In genomic region chr5:112300112-112300511, GRCm38 (mm10) we compare ENCODE assay signal across 18 mouse cellular contexts. TPM values are rescaled to one million over a fixed set of nuclear protein-coding genes. Genes with fewer than 3 reads are reported as not detected.
"Had no signal": no experiment of that assay in that cellular context is flagged by ENCODE, and none has a peak within 500 bp of the region (broad histone marks: within the 10 kb centered on the region; RNA-seq: fewer than 3 reads in every experiment).

No protein-coding gene starts in this region.

- H3K4me3 ChIP-seq: limb, embryonic 12.5 days; limb, embryonic 15.5 days; liver, embryonic 13.5 days; lung, embryonic 15.5 days; midbrain, embryonic 12.5 days; midbrain, embryonic 15.5 days; neural tube, embryonic 13.5 days had no signal

- H3K27me3 ChIP-seq: limb, embryonic 12.5 days; limb, embryonic 15.5 days; liver, embryonic 13.5 days; lung, embryonic 15.5 days; midbrain, embryonic 12.5 days; midbrain, embryonic 15.5 days; neural tube, embryonic 13.5 days had no signal

- H3K36me3 ChIP-seq: limb, embryonic 15.5 days; lung, embryonic 15.5 days; midbrain, embryonic 12.5 days; midbrain, embryonic 15.5 days; neural tube, embryonic 13.5 days had no signal

- DNase-seq: kidney, adult 2 months; kidney, postnatal 25 days; left cerebral cortex, postnatal 4 days; liver, embryonic 13.5 days; lung, adult 18-20 months; lung, postnatal 10 days; lung, postnatal 36 days; thymus, adult 18-20 months; thymus, postnatal 36 days had no signal

- H3K9me3 ChIP-seq: limb, embryonic 12.5 days; limb, embryonic 15.5 days; liver, embryonic 13.5 days; lung, embryonic 15.5 days; midbrain, embryonic 12.5 days; midbrain, embryonic 15.5 days; neural tube, embryonic 13.5 days had no signal

- ATAC-seq: midbrain, embryonic 15.5 days had no signal

- H3K4me2 ChIP-seq: limb, embryonic 12.5 days; limb, embryonic 15.5 days; liver, embryonic 13.5 days; lung, embryonic 15.5 days; midbrain, embryonic 12.5 days; midbrain, embryonic 15.5 days; neural tube, embryonic 13.5 days had no signal

- H3K27ac ChIP-seq: kidney, postnatal 0 days; limb, embryonic 12.5 days; limb, embryonic 15.5 days; midbrain, embryonic 12.5 days; midbrain, embryonic 15.5 days; neural tube, embryonic 13.5 days had no signal

- H3K4me1 ChIP-seq: midbrain, embryonic 15.5 days had no signal

- H3K9ac ChIP-seq: limb, embryonic 12.5 days; limb, embryonic 15.5 days; liver, embryonic 13.5 days; lung, embryonic 15.5 days; midbrain, embryonic 12.5 days; midbrain, embryonic 15.5 days; neural tube, embryonic 13.5 days had no signal

RNA-seq across cellular contexts. Expression of gene Crybb1, which starts 44.5 kb away (rescaled TPM):
- total RNA-seq: neutrophil, adult 5-6 weeks had no signal
- polyA plus RNA-seq: urinary bladder, adult 2 months had no signal
